Mouse (Mus musculus) embryonic fibroblast, embryonic 13.5 days (primary cell): ENCODE measurements around the gene Pcsk2.

Experiments used
- CTCF ChIP-seq: IDR thresholded peaks from 2 replicates; pipeline ENCODE4 v1.5.1; 2011; ENCODE audit warnings: mild to moderate bottlenecking, control low read depth, low read length, moderate library complexity, borderline replicate concordance; ENCODE audit not compliant: insufficient read depth
- POLR2A ChIP-seq: IDR thresholded peaks from 2 replicates; pipeline ENCODE4 v1.6.1; 2011; ENCODE audit warnings: low read depth, mild to moderate bottlenecking, control low read depth, low read length, moderate library complexity

DNA sequence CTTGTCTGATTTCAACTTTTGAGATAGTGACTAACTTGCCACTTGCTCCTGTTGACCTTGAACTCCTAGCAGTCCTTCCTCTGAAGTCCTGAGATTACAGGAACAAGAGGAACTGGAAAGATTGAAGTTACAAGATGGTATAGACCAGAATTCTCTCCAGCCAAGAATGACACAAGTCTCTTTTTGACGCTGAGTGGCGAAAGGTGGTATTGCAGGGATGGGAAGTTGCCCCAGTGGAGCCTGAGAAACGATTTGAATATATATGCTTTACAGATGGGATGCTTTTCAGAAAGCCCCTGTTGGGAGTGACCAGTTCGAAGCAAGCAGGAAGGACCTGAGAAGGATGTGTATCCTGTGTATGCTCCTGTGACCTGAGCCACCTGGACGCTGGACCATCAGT is 262.8 kb downstream of the Pcsk2 start:
- TF ChIP-seq CTCF (no peak), POLR2A (no peak)
